Mouse (Mus musculus) intestine, postnatal 0 days (tissue): ENCODE data around the gene Taar3. TPM values are rescaled to one million over a fixed set of nuclear protein-coding genes. Genes with fewer than 3 reads are reported as not detected.

Experiments used
- ATAC-seq: fragments of 200-750 bp; cut with Nextera tagmentation; 2 replicates; pipeline ENCODE4 v1.8.0; 2017; ENCODE audit warnings: mild to moderate bottlenecking, moderate TSS enrichment, moderate library complexity
- H3K27ac ChIP-seq: fragments of 300-500 bp; sonication (generic); 2 replicates; pipeline ENCODE4 v1.5.1; 2014; ENCODE audit warnings: mild to moderate bottlenecking, low read depth, low read length, moderate library complexity
- H3K27me3 ChIP-seq: fragments of 300-500 bp; sonication (generic); replicated peaks from 2 replicates; pipeline ENCODE4 v1.6.1; 2014; ENCODE audit warnings: low read length, mixed read lengths; ENCODE audit not compliant: control insufficient read depth, insufficient read depth
- H3K36me3 ChIP-seq: fragments of 300-500 bp; sonication (generic); 2 replicates; pipeline ENCODE4 v1.6.1; 2014; ENCODE audit warnings: mild to moderate bottlenecking, moderate library complexity; ENCODE audit not compliant: control insufficient read depth, insufficient read depth
- H3K4me1 ChIP-seq: fragments of 300-500 bp; sonication (generic); replicated peaks from 2 replicates; pipeline ENCODE4 v1.6.1; 2014; ENCODE audit warnings: antibody characterized with exemption, low read length, mixed read lengths; ENCODE audit not compliant: control insufficient read depth, insufficient read depth
- H3K4me2 ChIP-seq: fragments of 300-500 bp; sonication (generic); replicated peaks from 2 replicates; pipeline ENCODE4 v1.6.1; 2014; ENCODE audit warnings: low read depth, mild to moderate bottlenecking, moderate library complexity
- H3K4me3 ChIP-seq: fragments of 300-500 bp; sonication (generic); 2 replicates; pipeline ENCODE4 v1.5.1; 2014; ENCODE audit warnings: low read depth, low read length
- H3K9ac ChIP-seq: fragments of 300-500 bp; sonication (generic); 2 replicates; pipeline ENCODE4 v1.6.1; 2014; ENCODE audit warnings: mild to moderate bottlenecking, low read depth, low read length
- H3K9me3 ChIP-seq: fragments of 300-500 bp; sonication (generic); 2 replicates; pipeline ENCODE4 v1.6.1; 2016; ENCODE audit warnings: mixed run types; ENCODE audit not compliant: control insufficient read depth
- CTCF ChIP-seq: sonication (generic); IDR thresholded peaks from 2 replicates; pipeline ENCODE4 v1.5.1; 2016; ENCODE audit warnings: low read depth, mild to moderate bottlenecking, control low read depth, antibody characterized with exemption, moderate library complexity
- WGBS: fragments of 180-500 bp; shearing (Covaris S2); extraction: QIAGEN DNeasy Blood & Tissue Kit; methylation state at CpG from one replicate; pipeline ENCODE4 v1.1.7; 2014; 5-methylcytosine and 5-hydroxymethylcytosine counted together
- polyA plus RNA-seq: library from polyadenylated mRNA; unstranded; fragments of >200 nt; fragmentation: Nextera tagmentation; extraction: Ambion mirVana; gene quantifications from 2 replicates; pipeline ENCODE4 v1.2.1, GENCODE M21; 2015

The Taar3 gene
- polyA plus RNA-seq, 1 experiment from 2014 or later, result not detected

GRCm38 (mm10) chr10:23964921-23965610 is 15.7 kb downstream of the Taar3 start:
- Histone ChIP-seq H3K27me3 (no peaks in the 10 kb centered on the region), H3K9me3 (no peaks in the 10 kb centered on the region), H3K4me2 (no peak overlapping the region), H3K9ac (no peak overlapping the region), H3K36me3 (no peaks in the 10 kb centered on the region), H3K4me1 (no peaks in the 10 kb centered on the region), H3K4me3 (no peak overlapping the region), H3K27ac (no peak overlapping the region)
- no peak for TF ChIP-seq CTCF
- ATAC-seq, result no peak
- WGBS, result 84% methylated on average over 6 of the region's 6 CpGs

GRCm38 (mm10) chr10:23970656-23971165 is 21.4 kb downstream of the Taar3 start, which contains the start of gene Taar5:
Gene Taar5 (plus strand): TSS chr10:23970706.
- Histone ChIP-seq H3K27me3 (no peaks in the 10 kb centered on the region), H3K36me3 (no peaks in the 10 kb centered on the region), H3K4me2 (no peak within 1 kb of the TSS), H3K9ac (no peak within 1 kb of the TSS), H3K9me3 (no peaks in the 10 kb centered on the region), H3K4me3 (no peak within 1 kb of the TSS), H3K27ac (no peak within 1 kb of the TSS), H3K4me1 (no peaks in the 10 kb centered on the region)
- no peak for TF ChIP-seq CTCF
- WGBS, result 88% methylated on average over 11 of the region's 11 CpGs
- no peak for ATAC-seq

GRCm38 (mm10) chr10:23971256-23971655 is 21.9 kb downstream of the Taar3 start:
- H3K4me2 ChIP-seq, result no peak overlapping the region
- ATAC-seq, result no peak
- WGBS, result 87% methylated on average over 5 of the region's 5 CpGs
- no peak overlapping the region for H3K4me3 ChIP-seq
- H3K9me3 ChIP-seq, result no peaks in the 10 kb centered on the region
- H3K27ac ChIP-seq, result no peak overlapping the region
- TF ChIP-seq CTCF, result no peak
- no peaks in the 10 kb centered on the region for H3K36me3 ChIP-seq
- no peak overlapping the region for H3K9ac ChIP-seq
- no peaks in the 10 kb centered on the region for H3K27me3 ChIP-seq
- H3K4me1 ChIP-seq, result no peaks in the 10 kb centered on the region

DNA sequence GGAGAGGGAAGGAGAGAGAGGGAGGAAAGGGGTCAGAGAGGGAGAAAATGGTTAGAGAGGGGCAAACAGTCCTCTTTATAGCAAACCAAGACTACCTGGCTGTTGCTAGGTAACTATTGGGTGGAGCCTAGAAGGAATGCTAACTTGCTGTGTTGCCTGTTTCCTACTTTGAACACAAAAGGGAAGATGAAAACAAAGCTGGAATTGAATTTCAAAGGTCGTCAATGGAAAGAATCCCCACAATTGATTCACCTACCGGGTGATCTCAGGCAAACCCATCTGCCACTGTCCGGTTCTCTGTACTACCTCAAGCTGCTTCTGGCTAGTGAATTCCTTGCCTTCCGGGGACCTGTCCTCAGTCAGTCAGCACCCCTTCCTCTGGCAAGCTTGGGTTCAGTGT is 28.6 kb downstream of the Taar3 start:
- no peak for ATAC-seq
- H3K4me2 ChIP-seq, result no peak overlapping the region
- no peaks in the 10 kb centered on the region for H3K4me1 ChIP-seq
- WGBS, result 54% methylated on average over 4 of the region's 4 CpGs
- TF ChIP-seq CTCF, result no peak
- no peak overlapping the region for H3K9ac ChIP-seq
- no peaks in the 10 kb centered on the region for H3K36me3 ChIP-seq
- no peak overlapping the region for H3K27ac ChIP-seq
- H3K27me3 ChIP-seq, result no peaks in the 10 kb centered on the region
- no peak overlapping the region for H3K4me3 ChIP-seq
- H3K9me3 ChIP-seq, result no peaks in the 10 kb centered on the region

DNA sequence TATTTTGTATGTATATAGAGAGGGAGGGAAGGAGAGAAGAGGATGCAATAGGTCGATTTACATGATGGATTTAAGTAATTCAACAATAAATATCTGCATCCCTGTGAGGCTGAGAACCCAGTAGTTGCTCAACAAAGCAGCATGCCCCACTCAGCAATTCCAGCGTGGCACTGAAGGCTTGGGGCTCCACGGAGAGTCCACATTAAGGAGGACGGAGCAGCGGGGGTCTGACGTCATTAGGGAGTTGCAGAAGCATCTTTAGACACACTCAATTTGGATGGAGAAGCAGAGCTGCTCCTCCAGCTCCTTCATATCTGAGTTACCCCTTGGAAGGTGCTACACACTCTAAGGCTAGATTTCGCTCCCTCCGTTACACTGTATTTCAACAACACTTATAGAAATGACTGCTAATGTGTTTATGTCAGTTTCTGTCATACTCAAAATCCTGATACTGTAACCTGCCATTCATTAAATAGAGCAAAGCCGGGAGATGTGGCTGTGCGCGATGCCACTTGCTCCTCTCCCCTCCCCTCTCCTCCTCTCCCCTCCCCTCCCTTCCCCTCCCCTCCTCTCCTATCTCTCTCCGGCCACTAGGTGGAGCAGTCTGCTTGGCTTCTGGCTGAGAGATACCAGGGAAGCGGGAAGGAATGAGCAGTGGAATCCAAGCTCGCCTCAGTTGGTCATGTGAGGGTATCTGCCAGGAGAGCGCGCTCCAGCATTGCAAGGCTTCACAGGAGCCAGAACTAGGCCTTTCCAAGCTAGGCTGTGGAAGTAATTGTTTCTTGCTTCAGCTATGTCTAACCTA is 29.7 kb downstream of the Taar3 start:
- Histone ChIP-seq H3K36me3 (no peaks in the 10 kb centered on the region), H3K9ac (no peak overlapping the region), H3K9me3 (no peaks in the 10 kb centered on the region), H3K27me3 (no peaks in the 10 kb centered on the region), H3K27ac (no peak overlapping the region), H3K4me1 (no peaks in the 10 kb centered on the region), H3K4me2 (no peak overlapping the region), H3K4me3 (no peak overlapping the region)
- ATAC-seq, result peak; percentile 85
- peak; percentile 93 for TF ChIP-seq CTCF
- 47% methylated on average over 16 of the region's 16 CpGs for WGBS

DNA sequence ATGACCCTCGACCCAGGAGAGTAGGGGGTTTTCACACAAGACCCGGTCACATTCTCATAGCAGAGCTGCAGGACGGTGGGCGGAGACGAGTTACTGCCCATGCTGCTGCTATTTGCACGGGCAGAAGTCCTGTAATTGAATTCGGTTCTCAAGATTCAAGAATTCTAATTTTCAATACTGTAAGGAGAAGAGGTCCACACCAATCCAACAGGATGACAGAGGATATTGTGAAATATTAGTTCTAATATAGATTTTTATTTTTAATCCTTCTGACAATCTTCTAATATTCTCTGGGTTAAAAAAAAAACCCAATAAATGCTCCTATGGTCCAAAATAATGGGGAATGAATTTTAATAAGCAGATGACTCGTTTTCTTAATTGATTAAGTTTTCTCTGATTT is 36.2 kb downstream of the Taar3 start, which contains the start of gene Taar6:
Gene Taar6 (minus strand): TSS at position 101 of the 400 bp plus-strand sequence.
- Histone ChIP-seq H3K36me3 (no peaks in the 10 kb centered on the region), H3K9me3 (no peaks in the 10 kb centered on the region), H3K4me2 (no peak within 1 kb of the TSS), H3K27ac (no peak within 1 kb of the TSS), H3K27me3 (no peaks in the 10 kb centered on the region), H3K9ac (no peak within 1 kb of the TSS), H3K4me1 (no peaks in the 10 kb centered on the region), H3K4me3 (no peak within 1 kb of the TSS)
- no peak for TF ChIP-seq CTCF
- no peak for ATAC-seq
- 80% methylated on average over 8 of the region's 8 CpGs for WGBS
